ENCODE assay signal across 17 mouse cellular contexts in genomic region chr1:133027980-133028379, GRCm38 (mm10). TPM values are rescaled to one million over a fixed set of nuclear protein-coding genes. Genes with fewer than 3 reads are reported as not detected.
DNase-seq lines count a peak whose midpoint lies in the region; ATAC-seq and TF ChIP-seq lines count a peak whose summit lies in the region.
"Had no signal": no experiment of that assay in that cellular context is flagged by ENCODE, and none has a peak within 500 bp of the region (broad histone marks: within the 10 kb centered on the region; RNA-seq: fewer than 3 reads in every experiment).

No protein-coding gene starts in this region.

- TF ChIP-seq POLR2A in ES-Bruce4 (IDR thresholded peaks at IDR 0.05; ENCODE audit: insufficient read depth, low read length), result no peak

- H3K36me3 ChIP-seq in ES-Bruce4 (ENCODE audit: control insufficient read depth, insufficient read depth, low read length, poor library complexity, severe bottlenecking), result no peaks in the 10 kb centered on the region
- H3K36me3 ChIP-seq in G1E (replicated peaks), result no peaks in the 10 kb centered on the region
- H3K36me3 ChIP-seq in liver, embryonic 14.5 days (replicated peaks; ENCODE audit: control insufficient read depth, insufficient read depth, low read depth), result no peaks in the 10 kb centered on the region
- H3K36me3 ChIP-seq: neural tube, embryonic 13.5 days had no signal

- H3K4me1 ChIP-seq in ES-Bruce4 (ENCODE audit: control insufficient read depth, insufficient read depth, low read length), result no peaks in the 10 kb centered on the region
- peaks cover 40% of the 10 kb centered on the region for H3K4me1 ChIP-seq in G1E (ENCODE audit: insufficient read depth, low read depth, low read length)
- H3K4me1 ChIP-seq in liver, embryonic 14.5 days (replicated peaks; ENCODE audit: control insufficient read depth in 2 of 2, insufficient read depth in 2 of 2, low read length in 1 of 2), result peaks cover 12 to 16% of the 10 kb centered on the region in 2 experiments

- 0 out of 2 replicates have a peak overlapping the region, but pooled peaks have one; percentile 21 for H3K4me3 ChIP-seq in ES-Bruce4 (ENCODE audit: low read depth, low read length)
- H3K4me3 ChIP-seq in G1E (ENCODE audit: low read depth, low read length), result no peak overlapping the region; the same call in 1 of the 2 replicates
- no peak overlapping the region for H3K4me3 ChIP-seq in liver, embryonic 14.5 days (ENCODE audit: insufficient read depth in 1 of 2, low read depth in 2 of 2, low read length in 2 of 2)
- H3K4me3 ChIP-seq: neural tube, embryonic 13.5 days had no signal

- H3K27ac ChIP-seq in ES-Bruce4 (ENCODE audit: insufficient read depth, low read length), result no peak overlapping the region
- peak overlapping the region; percentile 23 for H3K27ac ChIP-seq in liver, embryonic 14.5 days
- H3K27ac ChIP-seq: neural tube, embryonic 13.5 days had no signal

- TF ChIP-seq CTCF in ES-Bruce4 (IDR thresholded peaks at IDR 0.05; ENCODE audit: low read depth, low read length) (no peak), G1E (IDR thresholded peaks at IDR 0.05; ENCODE audit: low read depth, low read length) (no peak)
- TF ChIP-seq CTCF in liver, embryonic 14.5 days (IDR thresholded peaks at IDR 0.05; ENCODE audit: low read depth), result no peak

- H3K27me3 ChIP-seq in ES-Bruce4 (ENCODE audit: control insufficient read depth, insufficient read depth, low read length, poor library complexity, severe bottlenecking), result no peaks in the 10 kb centered on the region
- H3K27me3 ChIP-seq in G1E (ENCODE audit: insufficient read depth, low read length), result no peaks in the 10 kb centered on the region
- no peaks in the 10 kb centered on the region for H3K27me3 ChIP-seq in liver, embryonic 14.5 days (ENCODE audit: control insufficient read depth, insufficient read depth, low read length)
- H3K27me3 ChIP-seq: neural tube, embryonic 13.5 days had no signal

- H3K9me3 ChIP-seq in ES-Bruce4 (replicated peaks; ENCODE audit: control insufficient read depth, insufficient read depth, low read length, poor library complexity, severe bottlenecking) (no peaks in the 10 kb centered on the region), G1E (replicated peaks) (no peaks in the 10 kb centered on the region)
- H3K9me3 ChIP-seq in liver, embryonic 14.5 days (ENCODE audit: control insufficient read depth, low read length), result no peaks in the 10 kb centered on the region
- H3K9me3 ChIP-seq: neural tube, embryonic 13.5 days had no signal

- peak; percentile 43; the same call in 1 of the 2 replicates for ATAC-seq in G1E (ENCODE audit: extremely low read depth, insufficient number of reproducible peaks, low FRiP score, poor library complexity, severe bottlenecking)
- ATAC-seq in liver, embryonic 14.5 days (ENCODE audit: insufficient read depth), result peak; percentile 53
- no peak for ATAC-seq in monocyte, adult 5-6 weeks (replicated peaks; ENCODE audit: insufficient number of reproducible peaks, low FRiP score, low TSS enrichment, poor library complexity, severe bottlenecking)
- ATAC-seq: forebrain, postnatal 0 days; hindbrain, embryonic 16.5 days had no signal

- DNase-seq in G1E (ENCODE audit: low spot score), result peak; percentile 69
- peak; percentile 68 for DNase-seq in c-Kit-positive CD71-positive TER-119-positive erythroid progenitor cells, embryonic 14.5 days (ENCODE audit: low spot score)
- DNase-seq in liver, embryonic 14.5 days (ENCODE audit: low read depth in 3 of 3, low spot score in 3 of 3), result peak; percentile 54 to 68 (median 60)
- DNase-seq in neural tube, embryonic 10.5 days (ENCODE audit: extremely low spot score, low spot score), result no peak
- DNase-seq in yolk sac, embryonic 10.5 days (ENCODE audit: low spot score), result no peak
- DNase-seq in right cerebral cortex, adult 2 months (ENCODE audit: low spot score in 2 of 2), result no peak
- DNase-seq: cerebellum, adult 11 months; cerebellum, postnatal 25 days; forebrain, postnatal 0 days; kidney, adult 2 months; kidney, postnatal 36 days; lung, postnatal 10 days; thymus, adult 18-20 months had no signal

- H3K9ac ChIP-seq in ES-Bruce4 (ENCODE audit: low read depth, poor library complexity, severe bottlenecking), result no peak overlapping the region; the same call in 1 of the 2 replicates
- no peak overlapping the region; the same call in 1 of the 2 replicates for H3K9ac ChIP-seq in liver, embryonic 14.5 days (replicated peaks)
- H3K9ac ChIP-seq: forebrain, postnatal 0 days; neural tube, embryonic 13.5 days had no signal

- TF ChIP-seq EP300 in ES-Bruce4 (IDR thresholded peaks at IDR 0.05; ENCODE audit: insufficient read depth, low read depth, low read length), result no peak
- no peak for TF ChIP-seq EP300 in liver, embryonic 14.5 days (IDR thresholded peaks at IDR 0.05; ENCODE audit: low read depth)

- H3K4me2 ChIP-seq in liver, embryonic 14.5 days (ENCODE audit: low read depth), result peak overlapping the region; percentile 40
- H3K4me2 ChIP-seq: neural tube, embryonic 13.5 days had no signal

- 34% methylated on average over 7 of the region's 7 CpGs for WGBS in liver, embryonic 14.5 days (ENCODE audit: insufficient replicate concordance)

RNA-seq across cellular contexts. Expression of gene Mdm4, which starts 2.4 kb away (rescaled TPM):
- polyA plus RNA-seq in ES-Bruce4 (2011; ENCODE audit: insufficient read depth, insufficient read length, low read depth, missing spikeins), result 484 and 490 TPM in 2 replicates
- 323 and 378 TPM in 2 replicates for total RNA-seq in G1E (2014; fragmentation: Nextera tagmentation)
- total RNA-seq in G1E (2017), result 173 and 219 TPM in 2 replicates
- 76.1 and 87.3 TPM in 2 replicates for polyA plus RNA-seq in G1E (2012)
- 21.6 and 25.9 TPM in 2 replicates for polyA plus RNA-seq in liver, embryonic 14.5 days (2012; rRNA removed)
- 11.6 and 14.4 TPM in 2 replicates for polyA plus RNA-seq in liver, embryonic 14.5 days (2014; fragmentation: Nextera tagmentation; extraction: Ambion mirVana)
- total RNA-seq in monocyte, adult 5-6 weeks (2017), result 113 to 271 TPM (median 138 TPM) in 3 replicates

RNA-seq across cellular contexts. Expression of gene Pik3c2b, which starts 17.5 kb away (rescaled TPM):
- polyA plus RNA-seq in ES-Bruce4 (2011; ENCODE audit: insufficient read depth, insufficient read length, low read depth, missing spikeins) (6.0 and 6.4 TPM in 2 replicates), G1E (2012) (not detected in 2 replicates)
- total RNA-seq in G1E (2014; fragmentation: Nextera tagmentation) (not detected in 2 replicates), G1E (2017) (0.12 and 0.27 TPM in 2 replicates)
- 0.76 and 0.83 TPM in 2 replicates for polyA plus RNA-seq in liver, embryonic 14.5 days (2012; rRNA removed)
- 0.48 and 0.75 TPM in 2 replicates for polyA plus RNA-seq in liver, embryonic 14.5 days (2014; fragmentation: Nextera tagmentation; extraction: Ambion mirVana)
- total RNA-seq in monocyte, adult 5-6 weeks (2017), result 1.4 to 5.4 TPM (median 1.9 TPM) in 3 replicates

Comparison
In these comparisons a context has a peak if more than half of its experiments do, and no peak if none do; other contexts are left out.
1. DNase-seq: peak in G1E (single experiment), c-Kit-positive CD71-positive TER-119-positive erythroid progenitor cells, embryonic 14.5 days (single experiment) and liver, embryonic 14.5 days (3 of 3); none in neural tube, embryonic 10.5 days (single experiment), yolk sac, embryonic 10.5 days (single experiment) and right cerebral cortex, adult 2 months (0 of 2).